Mouse (Mus musculus): ENCODE data around the gene Scyl1.

The Scyl1 gene

DNA sequence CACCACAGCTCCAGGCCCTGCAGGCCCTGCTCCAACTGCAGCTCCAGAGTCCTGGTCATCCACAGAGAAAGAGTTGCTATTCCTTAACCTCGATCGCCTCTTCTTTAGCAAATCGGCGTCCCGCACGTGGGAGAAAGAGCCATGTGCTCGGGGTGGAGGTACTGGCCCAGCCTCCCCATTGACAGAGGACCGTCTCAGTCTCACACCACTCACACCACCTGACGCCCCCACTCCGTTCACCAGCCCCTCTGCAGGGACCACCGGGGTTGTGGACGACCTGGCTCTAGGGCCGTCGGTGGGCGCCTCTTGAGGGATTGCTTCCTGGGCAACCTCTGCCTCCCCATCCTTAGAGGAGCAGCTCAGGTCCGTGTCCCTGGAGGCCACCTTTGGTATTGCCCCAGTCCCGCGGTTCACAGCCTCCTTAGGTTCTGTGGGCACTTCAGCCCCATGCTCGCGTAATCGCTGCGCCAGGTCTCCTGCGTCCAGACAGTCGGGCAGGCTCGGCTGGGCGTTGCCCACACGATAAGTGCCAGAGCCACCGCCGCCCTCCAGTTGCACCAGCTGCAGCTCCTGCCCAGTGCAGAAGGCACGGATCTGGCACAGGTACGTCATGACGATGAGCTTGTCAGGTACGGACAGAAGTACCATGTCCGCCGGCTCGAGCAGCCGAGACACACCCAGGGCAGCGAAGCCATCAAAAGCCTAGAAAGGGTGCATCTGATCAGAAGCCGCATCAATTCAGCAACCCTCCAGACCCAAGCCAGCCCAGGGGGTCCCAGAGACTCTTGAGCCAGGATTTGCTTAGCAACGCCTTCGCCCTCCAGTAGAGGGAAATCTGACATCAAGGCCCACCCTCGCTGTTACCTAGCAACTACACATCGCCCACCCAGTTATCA, 55.2 kb downstream of the Scyl1 start:
- no peak for DNase-seq (ENCODE audit: low read depth, low spot score)

GRCm38 (mm10) chr19:5713730-5714129, 57.5 kb downstream of the Scyl1 start:
- no peak for DNase-seq (ENCODE audit: low read depth, low spot score)

GRCm38 (mm10) chr19:5713255-5713654, 58.0 kb downstream of the Scyl1 start:
- DNase-seq (ENCODE audit: low read depth, low spot score) = no peak

- no peak for DNase-seq (ENCODE audit: low read depth, low spot score)
Measured at GRCm38 (mm10) chr19:5711907-5712460, 59.2 kb downstream of the Scyl1 start.

DNA sequence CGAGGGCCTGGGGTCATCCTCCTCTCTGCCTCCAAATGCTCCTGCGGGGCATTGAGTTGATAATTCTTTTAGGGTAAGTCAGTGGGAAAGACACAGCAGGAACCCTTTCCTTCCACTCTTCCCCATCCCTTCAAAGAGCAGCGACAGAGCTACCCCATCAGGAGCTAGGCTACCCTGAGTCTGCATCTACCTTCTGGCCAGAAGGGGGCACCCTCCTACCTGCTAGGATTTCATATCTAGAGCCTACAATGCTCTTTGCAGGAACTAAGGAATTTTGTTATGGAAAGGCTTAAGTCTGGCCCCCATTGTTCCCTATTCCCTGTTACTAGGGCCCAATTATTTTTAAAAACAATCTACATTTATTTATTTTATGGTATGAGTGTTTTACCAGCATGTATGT, 60.0 kb downstream of the Scyl1 start:
- DNase-seq (ENCODE audit: low read depth, low spot score) = no peak

GRCm38 (mm10) chr19:5710581-5710980, 60.6 kb downstream of the Scyl1 start:
- no peak for DNase-seq (ENCODE audit: low read depth, low spot score)

GRCm38 (mm10) chr19:5710068-5710467, 61.2 kb downstream of the Scyl1 start:
- DNase-seq (ENCODE audit: low read depth, low spot score) = no peak
